Mouse (Mus musculus): ENCODE results near the gene D730048I06Rik.

GRCm38 (mm10) chr9:35798146-35798545 lies 8.2 kb upstream of the D730048I06Rik start:
- TF ChIP-seq CTCF (IDR thresholded peaks at IDR 0.05; ENCODE audit: extremely low read depth, insufficient read depth, low read length) (no peak), POLR2A (IDR thresholded peaks at IDR 0.05; ENCODE audit: extremely low read depth, insufficient read depth, low read length) (no peak)

Data from cortical plate, adult 2 months (tissue).